Mouse (Mus musculus) liver (tissue): ENCODE data around the gene Med20.
"Not testable (repeated sequence)": the region's sequence is repeated elsewhere in the genome, so short reads cannot be mapped to it uniquely, and the experiment has no call there.

ENCODE experiments used
- DNase-seq: peaks from one replicate; pipeline ENCODE4 v3.0.0-alpha.2; 2020; ENCODE audit warnings: mixed read lengths

Gene Med20

DNA sequence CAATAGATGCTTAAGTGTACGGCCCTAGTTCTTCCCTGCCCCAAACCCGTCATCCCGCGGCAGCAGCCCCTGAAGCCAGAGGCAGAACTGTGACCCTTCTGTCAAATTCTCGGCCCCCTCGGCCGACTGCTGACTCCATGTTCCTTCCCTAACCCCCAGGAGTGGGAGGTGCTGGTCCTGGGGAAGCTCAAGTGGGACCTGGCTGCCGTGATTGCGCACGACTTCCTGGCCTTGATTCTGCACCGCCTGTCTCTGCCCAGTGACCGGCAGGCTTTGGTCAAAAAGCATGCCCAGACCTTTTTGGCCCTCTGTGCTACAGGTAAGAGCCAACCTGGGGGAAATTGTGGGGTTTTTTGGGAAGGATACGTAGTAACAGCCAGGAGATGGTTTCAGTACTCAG is 14.1 kb upstream of the Med20 start:
- DNase-seq: peak; percentile 39

DNA sequence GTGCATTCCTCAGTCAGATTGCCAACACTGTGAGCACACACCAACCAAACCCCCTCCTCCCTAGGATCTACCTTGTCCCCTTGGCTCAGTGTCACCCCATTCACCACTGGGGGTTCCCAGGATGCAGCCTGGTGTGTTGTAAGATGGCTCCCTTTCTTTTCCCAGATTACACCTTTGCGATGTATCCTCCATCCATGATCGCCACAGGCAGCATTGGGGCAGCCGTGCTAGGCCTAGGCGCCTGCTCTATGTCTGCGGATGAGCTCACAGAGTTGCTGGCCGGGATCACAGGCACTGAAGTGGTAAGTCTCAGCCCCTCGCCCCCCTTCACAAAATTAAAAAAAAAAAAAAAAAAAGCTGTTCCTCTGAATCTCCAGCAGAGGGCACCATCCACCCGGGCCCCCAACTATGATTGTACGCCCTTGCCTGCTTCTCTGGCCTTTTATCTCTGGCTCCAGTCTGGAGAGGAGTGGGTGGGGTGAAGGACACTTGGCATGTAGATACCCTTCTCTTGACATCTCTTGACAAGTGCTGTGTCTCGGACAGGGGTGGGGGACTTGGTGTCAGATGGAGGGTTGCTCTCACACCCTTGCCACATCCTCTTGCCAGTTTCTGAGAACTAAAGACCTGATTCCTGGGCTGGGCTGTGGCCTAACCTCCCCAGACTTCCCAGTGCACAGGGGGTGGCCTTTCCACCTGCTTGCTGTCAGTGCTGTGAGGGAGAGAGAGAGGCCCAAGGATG is 13.4 kb upstream of the Med20 start:
- DNase-seq: peak; percentile 90

DNA sequence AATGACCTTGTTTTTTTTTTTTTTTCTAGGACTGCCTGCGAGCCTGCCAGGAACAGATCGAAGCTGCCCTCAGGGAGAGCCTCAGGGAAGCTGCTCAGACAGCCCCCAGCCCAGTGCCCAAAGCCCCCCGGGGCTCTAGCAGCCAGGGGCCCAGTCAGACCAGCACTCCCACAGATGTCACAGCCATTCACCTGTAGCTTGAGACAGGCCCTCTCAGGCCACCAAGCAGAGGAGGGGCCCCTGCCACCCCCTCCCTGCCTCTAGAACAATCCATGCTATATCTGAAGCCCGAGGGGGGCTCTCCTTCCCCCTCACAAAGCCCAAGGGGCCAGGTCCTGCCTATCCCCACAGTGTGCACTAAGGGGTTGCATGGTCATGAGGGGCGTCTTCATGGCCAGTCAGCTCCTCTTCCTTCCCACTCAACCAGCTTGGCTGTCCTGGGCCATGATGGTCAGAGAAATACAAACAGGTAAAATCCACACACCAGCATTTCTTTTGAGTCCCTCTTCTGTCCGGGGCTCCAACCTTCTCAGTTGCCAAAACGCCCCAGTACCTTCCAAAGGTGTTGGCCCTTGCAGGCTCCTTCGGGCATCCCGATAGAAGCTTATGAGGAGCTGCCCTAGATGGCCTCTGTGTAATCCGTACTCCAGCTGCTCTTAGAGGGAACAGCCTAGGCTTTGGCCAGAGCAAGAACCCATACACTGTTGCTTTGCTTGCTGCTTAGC is 12.6 kb upstream of the Med20 start:
- not testable (repeated sequence) for DNase-seq

DNA sequence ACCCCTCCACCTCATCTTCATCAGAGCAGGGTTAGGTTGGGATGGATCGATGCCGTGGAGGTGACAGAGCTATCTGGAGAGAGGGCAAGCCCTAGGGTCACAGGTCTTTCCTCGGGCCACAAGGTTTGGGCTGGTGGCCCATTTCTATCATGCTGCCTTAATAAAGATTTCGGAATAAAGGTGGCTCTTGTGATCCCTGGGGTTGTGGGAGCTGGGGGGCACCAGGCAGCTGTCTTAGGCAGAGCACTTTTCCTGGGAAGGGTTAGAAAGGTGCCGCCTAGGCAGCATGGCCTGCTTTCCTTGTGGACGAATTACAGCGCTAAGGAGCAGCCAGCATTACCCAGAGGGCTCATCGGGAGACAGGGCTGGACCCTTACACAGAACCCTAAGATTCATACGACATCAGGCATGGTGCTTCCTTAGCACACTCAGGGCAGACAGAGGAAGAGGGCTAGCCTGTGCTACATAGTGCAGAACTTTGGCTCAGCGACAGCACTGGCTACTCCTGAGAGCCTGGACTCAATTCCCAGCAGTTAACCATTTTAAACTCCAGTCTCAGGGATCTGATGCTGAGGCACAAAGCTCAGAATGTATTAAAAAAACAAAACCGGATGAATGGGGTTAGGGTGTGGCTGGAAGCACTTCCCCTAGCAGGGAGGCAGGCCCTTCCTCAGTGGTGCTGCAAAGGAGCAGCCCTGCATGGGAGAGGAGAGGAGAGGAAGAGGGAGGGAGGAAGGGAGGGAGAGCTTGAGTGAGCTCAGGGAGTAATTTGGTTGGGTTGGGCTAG is 11.7 kb upstream of the Med20 start:
- DNase-seq: peak; percentile 58

DNA sequence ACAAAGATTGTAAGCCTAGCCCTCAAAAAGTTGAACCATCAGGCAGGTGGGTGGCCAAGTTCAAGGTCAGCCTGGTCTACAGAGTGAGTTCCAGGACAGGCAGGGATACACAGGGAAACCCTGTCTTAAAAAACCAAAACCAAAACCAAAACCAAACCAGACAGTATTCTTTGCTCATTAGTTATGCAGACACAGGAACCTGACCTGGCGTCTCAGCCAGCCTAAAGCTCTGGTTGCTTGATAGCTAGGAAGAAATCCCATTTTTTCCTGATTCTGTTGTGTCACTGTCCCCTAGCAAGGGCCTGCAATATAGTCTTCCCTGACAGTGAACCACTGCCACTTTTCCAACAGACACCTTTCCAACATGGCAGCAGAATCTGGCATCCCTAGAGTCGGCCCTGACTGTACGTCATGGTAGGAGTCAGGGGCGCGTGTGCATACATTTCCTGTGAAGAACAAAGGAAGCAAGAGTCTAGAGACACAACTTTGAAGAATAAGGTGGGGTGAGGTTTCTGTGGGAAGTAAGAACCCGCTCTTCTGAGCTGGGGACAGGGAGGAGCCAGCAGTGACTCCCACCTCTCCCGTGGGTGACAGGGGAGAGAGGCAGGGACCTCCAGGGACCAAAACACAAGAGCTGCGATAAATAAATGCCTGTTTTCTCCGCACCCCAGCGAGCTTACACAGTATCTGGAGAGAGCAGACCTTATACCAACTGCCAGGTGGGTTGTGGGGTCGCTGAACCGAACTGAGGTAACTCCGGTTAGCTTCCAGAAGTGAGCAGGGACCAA is 10.6 kb upstream of the Med20 start:
- no peak for DNase-seq

DNA sequence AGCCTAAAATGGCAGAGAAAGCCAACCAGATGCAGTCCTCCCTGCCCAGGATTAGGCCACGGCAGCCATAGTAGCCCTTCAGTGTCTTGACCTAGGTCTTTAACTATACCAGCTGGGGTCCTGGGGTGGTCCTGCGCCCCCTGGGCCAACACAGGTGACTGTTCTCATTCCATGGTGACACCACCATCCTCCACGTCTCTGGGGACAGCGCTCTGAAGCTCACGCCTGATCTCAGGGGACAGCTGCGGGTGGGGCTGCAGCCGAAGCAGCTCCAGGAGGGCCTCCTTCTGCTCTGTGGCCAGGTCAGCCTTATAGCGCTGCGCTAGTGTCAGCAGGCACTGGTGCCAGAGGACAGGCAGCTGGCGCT is 10.0 kb upstream of the Med20 start:
- no peak for DNase-seq

DNA sequence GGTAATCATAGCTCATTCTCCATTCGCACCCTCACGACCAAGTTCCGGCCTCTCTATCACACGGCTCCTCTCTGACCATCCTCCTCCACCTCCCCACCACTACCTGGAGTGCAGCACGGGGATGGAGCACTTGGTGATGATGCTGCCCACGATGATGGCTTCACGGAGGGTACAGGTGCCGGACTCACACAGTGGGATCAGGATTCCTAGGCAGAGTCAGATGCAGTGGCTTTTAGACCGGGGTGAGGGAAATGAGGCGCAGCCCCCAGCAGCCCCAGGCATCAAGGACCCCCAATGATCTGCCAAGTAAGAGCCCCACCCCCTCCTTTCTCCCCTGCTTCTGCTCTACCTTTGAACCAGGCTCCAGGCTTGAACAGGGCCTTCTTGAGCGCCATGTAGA is 9.1 kb upstream of the Med20 start:
- no peak for DNase-seq

DNA sequence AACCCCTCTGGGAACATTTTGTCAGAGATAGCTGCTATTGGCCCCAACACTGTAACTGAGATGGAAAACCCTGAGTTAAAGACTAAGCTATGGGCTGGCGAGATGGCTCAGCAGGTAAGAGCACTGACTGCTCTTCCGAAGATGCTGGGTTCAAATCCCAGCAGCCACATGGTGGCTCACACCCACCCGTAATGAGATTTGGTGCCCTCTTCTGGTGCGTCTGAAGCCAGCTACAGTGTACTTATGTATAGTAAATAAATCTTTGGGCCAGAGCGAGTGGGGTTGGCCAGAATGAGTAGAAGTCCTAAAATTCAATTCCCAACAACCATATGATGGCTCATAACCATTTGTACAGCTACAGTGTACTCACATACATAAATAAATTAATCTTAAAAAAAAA is 5.2 kb upstream of the Med20 start:
- peak; percentile 51 for DNase-seq

DNA sequence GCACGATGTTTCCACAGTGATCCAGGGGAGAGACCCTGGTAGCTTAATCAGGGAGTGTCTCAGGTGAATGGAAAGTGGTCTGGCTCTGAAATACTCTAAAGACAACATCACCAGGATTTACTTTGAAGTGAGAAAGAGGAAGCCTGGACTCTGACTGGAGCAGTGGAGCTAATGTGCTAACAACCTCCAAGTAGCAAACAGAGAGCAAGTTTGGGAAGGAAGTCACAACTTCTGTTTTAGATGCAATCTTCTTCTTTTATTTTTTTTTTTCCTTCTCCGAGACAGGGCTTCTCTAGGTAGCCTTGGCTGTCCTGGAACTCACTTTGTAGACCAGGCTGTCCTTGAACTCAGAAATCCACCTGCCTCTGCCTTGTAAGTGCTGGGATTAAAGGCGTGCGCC is 2.2 kb upstream of the Med20 start:
- DNase-seq: no peak

DNA sequence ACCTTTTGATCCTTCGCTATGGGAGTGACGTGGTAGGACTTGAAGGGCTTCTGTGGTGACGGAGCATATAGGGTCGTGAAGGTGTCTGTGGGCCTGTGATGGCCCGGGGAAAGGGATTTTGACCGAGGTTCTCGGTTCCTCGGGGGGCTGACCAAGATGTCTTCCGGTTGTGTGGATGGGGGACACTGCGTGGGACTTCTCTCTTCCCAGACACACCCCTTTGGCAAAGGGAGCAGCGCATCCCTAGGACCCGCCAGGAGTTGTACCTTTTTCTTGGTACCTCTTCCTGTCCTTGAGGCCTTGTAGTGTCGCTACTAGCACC is 240 bp downstream of the Med20 start:
- DNase-seq: no peak

DNA sequence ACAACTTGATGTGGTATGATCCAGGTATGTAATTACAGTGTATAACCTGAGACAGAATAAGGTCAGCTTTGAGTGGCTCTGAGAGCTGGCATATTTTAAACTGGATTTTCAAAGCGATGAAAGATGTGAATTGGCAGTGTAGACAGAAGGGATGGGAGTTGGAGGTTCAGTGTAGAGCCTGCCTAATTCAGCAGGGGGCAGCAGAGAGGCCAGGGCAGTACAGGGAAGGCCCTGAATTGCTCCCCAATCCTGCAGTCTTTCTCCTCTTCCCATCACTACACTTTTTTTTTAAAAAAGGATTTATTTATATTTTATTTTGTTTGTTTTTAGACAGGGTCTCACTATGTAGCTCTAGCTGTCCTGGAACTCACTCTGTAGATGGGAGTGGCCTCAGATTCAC is 2.6 kb downstream of the Med20 start:
- peak; percentile 75 for DNase-seq

DNA sequence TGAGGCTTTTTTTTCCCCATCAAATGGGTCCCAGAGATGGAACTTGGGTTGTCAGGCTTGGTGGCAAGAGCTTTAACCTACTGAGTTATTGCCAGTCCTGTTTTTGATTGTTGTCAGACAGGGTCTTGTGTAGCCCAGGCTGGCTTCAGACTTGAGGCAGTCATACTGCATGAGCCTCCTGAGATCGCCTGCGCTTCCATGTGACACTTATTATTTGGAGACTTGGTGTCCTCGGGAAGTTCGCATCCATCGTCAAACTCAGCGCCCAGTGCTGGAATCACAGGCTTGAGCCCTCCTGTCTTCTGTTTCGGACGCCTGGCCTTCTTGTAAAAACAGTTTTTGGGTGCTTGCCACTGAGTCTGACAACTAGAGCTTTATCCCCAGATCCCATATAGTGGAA is 4.7 kb downstream of the Med20 start:
- DNase-seq: no peak

DNA sequence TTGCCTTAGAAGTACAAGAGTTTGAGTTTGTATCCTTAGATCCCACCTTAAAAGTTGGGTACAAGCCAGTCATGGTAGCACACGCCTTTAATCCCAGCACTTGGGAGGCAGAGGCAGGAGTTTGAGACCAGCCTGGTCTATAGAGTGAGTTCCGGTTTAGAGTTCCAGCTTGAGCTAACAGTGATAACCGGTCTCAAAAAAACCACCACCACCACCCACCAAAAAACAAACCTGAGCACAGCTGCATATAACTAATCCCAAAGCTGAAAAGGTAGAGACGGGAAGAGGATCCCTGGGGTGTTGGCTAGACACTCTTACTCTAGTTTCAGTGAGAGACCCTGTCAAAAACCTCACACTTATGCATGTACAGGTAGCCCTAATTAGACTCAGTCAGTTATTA is 5.3 kb downstream of the Med20 start:
- no peak for DNase-seq

DNA sequence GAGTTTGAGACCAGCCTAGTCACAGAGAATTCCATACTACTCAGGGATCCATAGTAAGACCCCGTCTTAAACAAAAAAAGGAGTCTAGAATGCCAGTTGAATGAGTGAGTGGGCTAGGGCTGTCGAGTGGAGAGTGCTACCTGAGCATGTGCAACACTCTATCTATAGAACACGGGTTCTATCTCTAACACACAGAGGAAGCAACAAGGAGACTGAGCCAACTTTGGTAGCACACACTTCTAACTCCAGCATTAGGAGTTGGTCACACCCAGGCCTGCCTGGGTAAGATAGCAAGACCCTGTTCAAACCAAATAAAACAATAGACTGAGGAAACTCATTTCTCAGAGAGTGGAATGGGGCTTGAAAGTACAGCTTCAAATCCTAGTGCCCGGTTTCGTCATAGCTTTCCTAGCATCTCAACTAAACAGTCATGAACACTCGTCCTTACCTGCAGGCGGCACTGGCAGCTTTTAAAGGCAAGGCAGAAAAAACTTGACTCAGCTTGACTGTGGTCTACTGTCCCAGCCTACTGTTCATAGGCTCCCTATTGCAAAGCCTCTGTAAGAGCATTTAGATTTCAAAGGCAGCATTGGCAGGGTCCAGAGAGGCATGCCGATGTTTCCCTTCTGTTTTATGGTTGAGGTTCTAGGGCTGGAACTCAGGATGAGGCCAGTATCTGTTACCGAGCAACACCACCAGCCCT is 6.4 kb downstream of the Med20 start:
- peak; percentile 80 for DNase-seq

DNA sequence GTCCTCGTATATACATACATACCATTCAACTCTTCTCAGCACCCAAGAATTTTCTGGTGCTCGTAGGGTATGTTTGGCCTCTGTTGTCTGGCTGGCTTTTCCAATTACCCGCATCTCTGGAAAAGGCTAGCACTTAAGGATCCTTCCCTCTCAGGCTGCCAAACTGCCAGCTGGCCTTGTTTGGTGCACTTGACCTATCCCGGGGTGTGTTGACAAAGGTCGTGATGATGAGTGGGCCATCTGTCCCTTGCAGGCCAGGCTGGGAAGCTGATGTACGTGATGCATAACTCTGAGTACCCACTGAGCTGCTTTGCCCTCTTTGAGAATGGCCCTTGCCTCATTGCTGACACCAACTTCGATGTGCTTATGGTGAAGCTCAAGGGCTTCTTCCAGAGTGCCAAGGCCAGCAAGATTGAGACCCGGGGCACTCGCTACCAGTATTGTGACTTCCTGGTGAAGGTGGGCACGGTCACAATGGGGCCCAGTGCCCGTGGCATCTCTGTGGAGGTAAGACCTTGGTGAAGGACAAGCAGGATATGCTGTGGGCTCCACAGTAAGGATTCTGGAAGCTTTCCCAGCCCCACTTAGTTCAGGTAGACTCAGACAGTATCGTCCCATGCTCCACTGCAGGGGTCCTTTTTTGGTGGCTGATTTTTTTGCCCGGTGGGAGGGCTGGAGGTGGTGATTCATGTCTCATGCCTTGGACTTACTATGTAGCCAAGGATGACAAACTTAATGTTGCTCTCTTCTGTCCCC is 7.4 kb downstream of the Med20 start:
- no peak for DNase-seq

DNA sequence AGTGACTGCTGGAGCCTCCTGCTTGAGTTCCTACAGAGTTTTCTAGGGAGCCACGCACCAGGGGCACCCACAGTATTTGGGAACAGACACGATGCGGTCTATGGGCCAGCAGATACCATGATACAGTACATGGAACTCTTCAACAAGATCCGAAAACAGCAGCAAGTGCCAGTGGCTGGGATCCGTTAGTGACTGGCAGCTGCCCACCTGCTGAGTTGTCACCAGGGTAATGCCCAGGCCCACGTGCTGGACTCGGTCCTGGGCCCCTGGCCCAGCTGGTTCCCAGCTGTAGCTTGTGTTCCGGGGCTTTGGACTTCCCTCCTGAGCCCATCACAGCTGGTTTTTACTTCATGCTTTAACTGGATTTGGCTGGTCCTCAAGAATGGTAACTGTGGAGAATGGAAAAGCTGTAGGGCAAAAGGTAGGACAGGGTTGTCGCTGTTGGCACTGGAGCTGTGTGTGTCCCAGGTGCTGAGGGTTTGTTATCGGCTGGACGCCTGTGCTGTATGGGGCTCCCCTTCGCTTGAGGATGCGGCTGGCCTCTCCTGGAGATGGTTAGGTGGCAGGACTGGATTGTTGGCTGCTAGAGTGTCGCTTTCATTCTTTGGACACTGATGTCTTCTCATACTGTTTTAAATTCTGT is 11.7 kb downstream of the Med20 start:
- no peak for DNase-seq

DNA sequence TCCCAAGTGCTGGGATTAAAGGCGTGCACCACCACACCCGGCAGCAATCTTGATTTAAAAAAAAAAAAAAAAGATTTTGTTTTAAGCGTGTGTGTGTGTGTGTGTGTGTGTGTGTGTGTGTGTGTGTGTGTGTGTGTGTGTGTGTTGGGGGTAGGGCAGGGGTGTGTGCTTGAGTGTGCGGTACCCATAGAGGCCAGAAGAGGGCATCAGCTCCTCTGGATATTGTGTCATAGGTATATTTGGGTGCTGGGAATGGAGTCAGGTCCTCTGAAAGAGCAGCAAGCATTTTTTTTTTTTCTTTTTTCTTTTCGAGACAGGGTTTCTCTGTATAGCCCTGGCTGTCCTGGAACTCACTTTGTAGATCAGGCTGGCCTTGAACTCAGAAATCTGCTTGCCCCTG is 13.2 kb downstream of the Med20 start:
- DNase-seq: not testable (repeated sequence)

DNA sequence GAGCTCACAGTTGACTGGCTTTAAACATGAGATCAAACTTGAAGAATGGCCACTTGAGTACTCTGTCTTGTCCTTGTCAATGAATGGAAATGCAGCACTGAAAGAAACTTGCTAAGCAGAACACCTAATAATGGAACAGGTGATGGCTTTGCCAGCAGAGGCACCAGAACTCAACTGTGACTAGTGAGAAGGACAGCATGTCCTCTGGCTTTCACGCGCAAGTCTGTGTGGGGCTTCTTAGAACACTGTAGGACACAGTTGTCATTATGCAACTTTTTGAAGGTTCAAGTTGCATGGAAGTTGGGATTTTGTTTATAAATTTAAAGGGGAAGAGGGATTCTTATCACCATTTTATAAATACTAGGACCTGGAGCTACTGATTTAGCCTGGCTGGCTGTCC is 13.7 kb downstream of the Med20 start:
- DNase-seq: no peak

DNA sequence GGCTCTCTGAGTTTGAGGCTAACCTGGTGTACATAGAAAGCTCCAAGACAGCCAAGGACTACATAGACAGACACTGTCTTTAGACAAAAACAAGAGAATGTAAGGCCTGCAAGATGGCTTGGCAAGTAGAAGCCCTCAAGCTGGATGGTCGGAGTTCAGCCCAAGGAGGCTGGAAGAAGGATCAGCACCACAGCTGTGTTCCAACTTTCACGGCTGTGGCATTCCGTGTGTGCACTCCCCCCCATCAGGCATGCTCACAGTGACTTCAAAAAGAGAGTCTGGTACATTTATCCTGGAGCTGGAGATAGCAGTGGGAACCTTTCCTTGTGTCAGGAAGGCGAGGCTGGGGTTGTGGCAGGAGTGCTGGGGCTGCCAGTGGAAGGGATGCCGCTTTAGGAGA is 14.6 kb downstream of the Med20 start:
- no peak for DNase-seq

DNA sequence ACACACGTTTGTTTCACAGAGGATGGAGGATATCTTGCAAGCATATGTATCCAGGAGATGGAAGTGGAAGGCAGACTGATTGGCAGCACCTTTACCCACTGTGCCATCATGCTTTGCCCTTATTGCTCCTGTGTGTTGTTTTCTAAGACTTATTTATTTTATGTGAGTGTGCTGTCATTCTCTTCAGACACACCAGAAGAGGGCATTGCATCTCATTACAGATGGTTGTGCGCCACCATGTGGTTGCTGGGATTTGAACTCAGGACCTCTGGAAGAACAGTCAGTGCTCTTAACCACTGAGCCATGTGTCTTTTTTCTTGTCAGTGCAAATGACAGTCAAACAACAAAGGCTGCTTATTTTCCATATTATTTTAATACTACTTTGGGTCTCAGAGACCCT is 16.4 kb downstream of the Med20 start:
- no peak for DNase-seq
